Mouse (Mus musculus) limb, embryonic 15.5 days (tissue): Measurements from ENCODE around the gene Gm4924. TPM values are rescaled to one million over a fixed set of nuclear protein-coding genes. Genes with fewer than 3 reads are reported as not detected.

ENCODE experiments used
- ATAC-seq: fragments of 200-750 bp; cut with Nextera tagmentation; 2 replicates; pipeline ENCODE4 v1.8.0; 2017; ENCODE audit warnings: low read depth, moderate TSS enrichment; ENCODE audit not compliant: insufficient number of reproducible peaks, low FRiP score, low TSS enrichment
- H3K27ac ChIP-seq: fragments of 300-500 bp; sonication (generic); 2 replicates; pipeline ENCODE4 v1.5.1; 2015; ENCODE audit warnings: moderate library complexity, mild to moderate bottlenecking, inconsistent platforms
- H3K27me3 ChIP-seq: fragments of 300-500 bp; sonication (generic); 2 replicates; pipeline ENCODE4 v1.6.1; 2015; ENCODE audit warnings: inconsistent platforms
- H3K36me3 ChIP-seq: fragments of 300-500 bp; sonication (generic); 2 replicates; pipeline ENCODE4 v1.6.1; 2015; ENCODE audit warnings: inconsistent platforms
- H3K4me1 ChIP-seq: fragments of 300-500 bp; sonication (generic); 2 replicates; pipeline ENCODE4 v1.6.1; 2015; ENCODE audit warnings: inconsistent platforms
- H3K4me2 ChIP-seq: fragments of 300-500 bp; sonication (generic); 2 replicates; pipeline ENCODE4 v1.6.1; 2015; ENCODE audit warnings: mild to moderate bottlenecking, inconsistent platforms
- H3K4me3 ChIP-seq: fragments of 300-500 bp; sonication (generic); 2 replicates; pipeline ENCODE4 v1.5.1; 2015; ENCODE audit warnings: mild to moderate bottlenecking, inconsistent platforms
- H3K9ac ChIP-seq: fragments of 300-500 bp; sonication (generic); 2 replicates; pipeline ENCODE4 v1.6.1; 2015; ENCODE audit warnings: inconsistent platforms
- H3K9me3 ChIP-seq: fragments of 300-500 bp; sonication (generic); 2 replicates; pipeline ENCODE4 v1.6.1; 2016; ENCODE audit warnings: inconsistent platforms
- WGBS: fragments of 180-500 bp; shearing (Covaris S2); methylation state at CpG from one replicate; pipeline ENCODE4 v1.1.7; 2015; 5-methylcytosine and 5-hydroxymethylcytosine counted together
- polyA plus RNA-seq: library from polyadenylated mRNA; unstranded; fragments of >200 nt; fragmentation: Nextera tagmentation; extraction: Ambion mirVana; gene quantifications from 2 replicates; pipeline ENCODE4 v1.2.1, GENCODE M21; 2015

Gene Gm4924
- polyA plus RNA-seq, result 10.5 and 10.6 TPM in 2 replicates

DNA sequence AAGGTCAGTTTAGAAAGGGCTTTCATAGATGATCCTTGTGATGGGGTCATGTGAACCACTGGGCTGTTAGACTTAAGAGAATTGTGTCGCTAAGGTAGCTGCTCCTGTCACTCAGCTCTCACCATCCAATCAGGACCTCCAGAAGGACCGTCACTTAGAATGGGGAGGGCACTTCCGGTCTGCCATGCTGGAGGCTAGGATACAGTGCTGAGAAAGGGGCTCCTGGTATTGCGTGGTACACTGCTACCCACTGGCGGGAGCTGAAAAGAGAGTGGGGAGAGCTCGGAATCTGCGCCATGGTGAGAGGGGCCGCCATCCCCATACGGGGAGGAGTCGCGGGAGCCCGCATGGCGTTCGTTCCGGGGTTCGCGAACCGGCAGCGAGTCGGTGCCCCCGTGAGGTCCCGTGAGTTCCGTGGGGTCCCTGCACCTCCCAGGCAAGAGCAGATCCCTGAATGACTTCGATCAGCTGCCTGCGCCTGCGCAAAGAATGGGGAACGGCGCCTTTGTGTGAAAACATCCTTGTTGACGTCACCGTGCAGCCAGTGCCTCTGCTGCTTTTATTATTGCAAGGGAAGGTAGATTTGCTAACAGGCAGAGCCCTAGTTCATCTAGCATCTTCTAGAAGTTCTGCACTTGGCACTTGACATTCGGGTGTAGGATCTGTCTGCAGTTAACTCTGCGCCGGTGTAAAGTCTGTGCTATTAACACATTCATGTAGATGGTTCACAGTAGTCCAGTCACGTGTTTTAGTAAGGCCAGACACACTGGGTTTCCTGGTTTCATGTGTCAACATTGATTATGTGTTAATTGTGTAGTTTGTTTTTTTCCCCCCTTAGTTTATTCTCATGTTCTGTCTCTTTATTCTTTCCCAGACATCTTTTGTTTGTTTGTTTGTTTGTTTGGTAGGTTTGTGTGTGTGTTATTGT lies at the start of gene Gm4924:
Gene Gm4924 (plus strand): TSS at position 173 of the 928 bp plus-strand sequence.
- H3K4me1 ChIP-seq, result no peaks in the 10 kb centered on the region
- peak within 1 kb of the TSS; percentile 54 for H3K4me2 ChIP-seq
- WGBS, result 3% methylated on average over 34 of the region's 34 CpGs
- peak within 1 kb of the TSS; percentile 78 for H3K9ac ChIP-seq
- 0 out of 2 replicates have a peak, but pooled peaks cover 5% of the 10 kb centered on the region for H3K27me3 ChIP-seq
- H3K4me3 ChIP-seq, result peak within 1 kb of the TSS; percentile 76
- no peaks in the 10 kb centered on the region for H3K9me3 ChIP-seq
- H3K36me3 ChIP-seq, result no peaks in the 10 kb centered on the region
- ATAC-seq, result peak; percentile 95
- peak within 1 kb of the TSS; percentile 94 for H3K27ac ChIP-seq

DNA sequence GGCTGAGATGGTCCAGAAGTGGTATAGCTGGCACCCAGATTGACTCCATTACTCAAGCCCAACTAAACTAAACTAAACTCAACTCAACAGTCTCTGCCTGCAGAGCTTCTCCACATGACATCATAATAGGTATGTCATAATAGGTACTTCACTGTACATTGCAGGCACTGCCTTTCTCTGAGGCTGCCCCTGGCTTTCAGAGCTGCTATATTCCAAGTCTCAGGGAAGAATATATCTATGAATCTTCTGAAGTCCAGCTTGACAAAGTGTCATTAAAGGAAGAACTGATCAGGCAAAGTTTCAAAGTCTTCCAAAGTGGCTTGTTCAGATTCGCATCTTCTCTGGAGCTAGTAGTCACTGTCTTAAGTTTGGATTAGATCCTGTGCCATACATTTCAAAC lies 37.6 kb upstream of the Gm4924 start, which contains the start of gene 4932415D10Rik:
Gene 4932415D10Rik (minus strand): TSS at position 101 of the 400 bp plus-strand sequence.
- no peak for ATAC-seq
- Histone ChIP-seq H3K27me3 (no peaks in the 10 kb centered on the region), H3K36me3 (no peaks in the 10 kb centered on the region), H3K4me3 (no peak within 1 kb of the TSS), H3K27ac (no peak within 1 kb of the TSS), H3K9ac (no peak within 1 kb of the TSS), H3K4me1 (no peaks in the 10 kb centered on the region), H3K9me3 (no peaks in the 10 kb centered on the region), H3K4me2 (no peak within 1 kb of the TSS)
- 89% methylated on average over 1 of the region's 1 CpGs for WGBS

DNA sequence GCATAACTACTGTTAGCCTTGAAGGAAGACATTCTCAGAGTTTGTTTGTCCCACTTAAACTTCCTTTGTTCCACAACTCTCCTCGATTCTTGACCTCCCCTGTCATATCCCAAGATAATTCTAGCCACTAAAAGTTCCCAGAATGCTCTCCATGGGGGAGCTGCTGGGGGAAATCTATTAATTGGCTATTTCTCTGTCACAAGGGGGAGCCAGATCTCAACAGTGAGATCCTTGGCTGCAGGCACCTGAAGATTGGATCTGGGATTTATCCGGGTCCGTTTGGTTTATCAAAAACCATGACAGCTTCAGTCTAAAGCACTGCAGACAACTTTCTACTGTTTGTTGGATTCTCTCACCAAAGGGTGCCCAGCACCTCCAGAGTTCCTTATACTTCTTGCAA lies 33.9 kb upstream of the Gm4924 start:
- Histone ChIP-seq H3K27ac (no peak overlapping the region), H3K9ac (no peak overlapping the region), H3K36me3 (no peaks in the 10 kb centered on the region), H3K4me1 (no peaks in the 10 kb centered on the region), H3K27me3 (no peaks in the 10 kb centered on the region), H3K4me3 (no peak overlapping the region), H3K9me3 (no peaks in the 10 kb centered on the region), H3K4me2 (no peak overlapping the region)
- no peak for ATAC-seq
- whole genome bisulfite sequencing, result 66% methylated on average over 3 of the region's 3 CpGs

DNA sequence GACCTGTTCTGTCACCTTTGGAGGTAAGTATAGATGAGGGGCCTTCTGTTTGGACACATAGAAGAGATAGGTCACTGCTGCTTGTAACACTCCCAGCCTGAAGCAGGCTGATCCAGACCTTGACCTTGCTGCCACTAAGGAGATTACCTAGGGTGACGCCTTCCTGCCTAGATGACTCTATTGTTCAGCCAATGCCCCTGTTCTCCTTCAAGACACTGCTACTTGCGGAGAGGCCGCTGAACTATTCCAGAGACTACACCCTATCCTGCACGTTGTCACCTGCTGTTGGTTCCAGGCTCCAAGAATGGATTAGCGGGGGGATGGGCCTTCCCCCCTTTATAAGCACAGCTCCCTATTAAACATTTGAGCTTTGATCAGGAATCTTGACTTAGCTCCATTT lies 24.2 kb upstream of the Gm4924 start:
- Histone ChIP-seq H3K9ac (no peak overlapping the region), H3K27ac (no peak overlapping the region), H3K4me2 (no peak overlapping the region), H3K9me3 (no peaks in the 10 kb centered on the region), H3K27me3 (no peaks in the 10 kb centered on the region), H3K4me1 (no peaks in the 10 kb centered on the region), H3K4me3 (no peak overlapping the region), H3K36me3 (no peaks in the 10 kb centered on the region)
- 82% methylated on average over 5 of the region's 5 CpGs for WGBS
- ATAC-seq, result no peak

DNA sequence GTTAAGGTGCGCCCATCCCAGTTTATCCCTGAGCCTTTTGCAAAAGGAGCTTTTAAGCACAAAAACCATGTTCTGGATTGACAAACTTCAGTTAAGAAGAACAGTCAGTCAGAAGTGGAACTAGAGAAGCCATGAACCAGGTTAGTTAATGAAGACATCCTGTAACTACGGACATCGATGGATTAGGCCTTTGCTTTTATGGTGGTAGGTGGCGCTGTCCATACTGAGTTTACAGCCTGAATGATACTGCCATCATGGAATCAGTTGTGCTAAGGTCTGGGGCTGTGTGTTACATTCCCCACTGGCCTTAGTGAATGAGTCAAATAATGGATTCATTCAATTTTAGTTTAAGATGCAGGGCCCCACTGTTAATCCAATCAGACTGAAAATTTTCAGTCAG lies 1.3 kb downstream of the Gm4924 start:
- no peaks in the 10 kb centered on the region for H3K4me1 ChIP-seq
- H3K36me3 ChIP-seq, result no peaks in the 10 kb centered on the region
- H3K9me3 ChIP-seq, result no peaks in the 10 kb centered on the region
- H3K27me3 ChIP-seq, result no peaks in the 10 kb centered on the region
- H3K4me3 ChIP-seq, result no peak overlapping the region
- H3K4me2 ChIP-seq, result no peak overlapping the region
- H3K9ac ChIP-seq, result no peak overlapping the region
- no peak overlapping the region for H3K27ac ChIP-seq
- WGBS, result 95% methylated on average over 4 of the region's 4 CpGs
- ATAC-seq, result no peak

DNA sequence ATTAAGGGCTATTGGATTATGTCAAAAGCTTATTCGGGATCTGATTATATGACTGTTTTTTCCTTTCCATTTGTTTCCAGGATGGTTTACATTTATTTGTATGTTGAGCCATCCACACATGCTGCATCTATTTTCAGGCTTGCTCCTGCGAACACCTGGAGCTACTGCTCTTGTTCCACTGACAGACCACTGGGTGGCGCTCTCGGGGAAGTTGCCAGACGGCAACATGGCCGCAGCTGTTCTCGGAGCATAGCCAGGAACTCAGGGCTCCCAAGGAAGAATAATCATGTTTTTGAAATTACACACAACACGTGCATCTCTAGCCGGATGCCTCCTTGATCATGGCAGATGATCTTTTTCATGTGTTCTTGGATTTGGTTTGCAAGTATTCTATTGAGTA lies 7.9 kb downstream of the Gm4924 start:
- Histone ChIP-seq H3K36me3 (peaks cover 17% of the 10 kb centered on the region), H3K4me3 (no peak overlapping the region)

DNA sequence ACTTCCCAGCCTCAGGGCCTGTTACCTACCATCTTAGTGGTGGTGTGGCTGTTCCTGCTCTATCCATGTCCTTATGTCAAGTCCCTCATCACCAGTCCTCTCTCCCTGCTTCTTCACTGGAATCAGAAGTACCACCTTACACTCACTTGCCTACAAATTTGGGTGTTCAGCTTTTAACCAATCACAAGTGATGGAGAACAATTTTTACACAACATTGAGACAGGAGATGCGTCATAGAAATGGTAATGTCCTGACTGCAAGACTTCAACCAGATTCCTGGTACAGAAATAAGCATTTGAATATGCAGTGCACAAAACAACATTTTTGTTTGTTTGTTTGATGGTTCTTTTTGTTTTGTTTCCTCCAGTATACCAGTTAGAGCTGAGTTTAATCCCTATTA lies 28.9 kb downstream of the Gm4924 start:
- Histone ChIP-seq H3K27me3 (no peaks in the 10 kb centered on the region), H3K4me1 (no peaks in the 10 kb centered on the region), H3K4me2 (no peak overlapping the region), H3K27ac (no peak overlapping the region), H3K9ac (no peak overlapping the region), H3K36me3 (peaks cover 8% of the 10 kb centered on the region; the same call in 1 of the 2 replicates), H3K9me3 (peaks cover 16% of the 10 kb centered on the region; the same call in 1 of the 2 replicates), H3K4me3 (no peak overlapping the region)
- WGBS, result 98% methylated on average over 1 of the region's 1 CpGs
- no peak for ATAC-seq

More for the DNA sequence above, 7.9 kb downstream of the Gm4924 start:
- no peak for ATAC-seq
- peaks cover 12% of the 10 kb centered on the region for H3K9me3 ChIP-seq
- H3K4me2 ChIP-seq, result no peak overlapping the region
- H3K9ac ChIP-seq, result no peak overlapping the region
- H3K27me3 ChIP-seq, result no peaks in the 10 kb centered on the region
- H3K27ac ChIP-seq, result no peak overlapping the region
- H3K4me1 ChIP-seq, result no peaks in the 10 kb centered on the region
- WGBS, result 87% methylated on average over 9 of the region's 9 CpGs

DNA sequence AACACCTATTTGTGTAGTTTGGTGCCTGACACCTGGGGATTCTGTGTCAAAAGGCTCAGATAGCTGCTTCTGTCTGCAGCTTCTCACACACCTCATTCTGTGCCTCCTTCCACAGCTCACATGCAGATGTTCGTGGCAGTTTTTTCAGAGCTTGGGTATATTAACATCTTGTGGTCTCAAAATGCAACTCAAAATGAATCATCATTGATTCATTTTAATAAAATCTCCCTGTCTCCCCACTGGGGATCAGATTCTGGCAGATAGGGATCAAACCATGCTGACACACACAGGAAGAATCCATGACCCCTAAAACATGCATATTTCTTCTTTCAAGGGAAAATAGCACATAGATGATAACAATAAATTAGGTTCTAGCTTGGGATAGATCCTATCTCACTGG lies 55.5 kb downstream of the Gm4924 start:
- H3K4me1 ChIP-seq, result no peaks in the 10 kb centered on the region
- no peak overlapping the region for H3K4me2 ChIP-seq
- no peak for ATAC-seq
- H3K27me3 ChIP-seq, result no peaks in the 10 kb centered on the region
- H3K9ac ChIP-seq, result no peak overlapping the region
- no peak overlapping the region for H3K27ac ChIP-seq
- H3K4me3 ChIP-seq, result no peak overlapping the region
- WGBS, result 72% methylated on average over 1 of the region's 1 CpGs
- peaks cover 10% of the 10 kb centered on the region; the same call in 1 of the 2 replicates for H3K9me3 ChIP-seq
- H3K36me3 ChIP-seq, result peaks cover 5% of the 10 kb centered on the region; the same call in 1 of the 2 replicates

DNA sequence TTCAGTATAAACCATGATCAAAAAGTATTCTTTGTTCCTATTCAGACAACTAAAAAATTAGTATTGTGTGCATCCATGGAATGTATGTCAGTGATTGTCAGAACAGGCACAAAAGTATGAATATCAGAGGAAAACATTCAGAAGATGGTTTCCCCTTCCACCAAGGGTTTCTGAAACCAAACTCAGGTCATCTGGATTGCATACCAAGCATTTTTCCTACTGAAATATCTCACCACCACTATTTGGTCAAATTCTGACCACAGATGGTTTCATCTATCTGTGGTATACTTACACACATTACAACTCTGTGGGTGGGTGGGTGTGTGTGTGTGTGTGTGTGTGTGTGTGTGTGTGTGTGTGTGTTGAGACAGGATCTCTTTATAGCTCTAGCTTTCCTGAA lies 69.6 kb downstream of the Gm4924 start:
- no peak for ATAC-seq
- H3K27ac ChIP-seq, result no peak overlapping the region
- no peaks in the 10 kb centered on the region for H3K27me3 ChIP-seq
- no peaks in the 10 kb centered on the region for H3K9me3 ChIP-seq
- H3K4me3 ChIP-seq, result no peak overlapping the region
- no peaks in the 10 kb centered on the region for H3K4me1 ChIP-seq
- no peak overlapping the region for H3K4me2 ChIP-seq
- no peaks in the 10 kb centered on the region for H3K36me3 ChIP-seq
- H3K9ac ChIP-seq, result no peak overlapping the region

Other genes with a start within 250 kb of the Gm4924 start
- 4.8 and 5.5 TPM in 2 replicates for gene AU041133, start 226.2 kb upstream of the Gm4924 start, polyA plus RNA-seq
- 14.0 and 16.6 TPM in 2 replicates for gene Zfp938, start 113.0 kb upstream of the Gm4924 start, polyA plus RNA-seq
- gene 4932415D10Rik, start 37.7 kb upstream of the Gm4924 start, polyA plus RNA-seq, result not detected in 2 replicates
- gene Gm1553, start 138.4 kb downstream of the Gm4924 start, polyA plus RNA-seq, result not detected in 2 replicates